Mouse (Mus musculus) heart, embryonic 15.5 days (tissue): ENCODE results near the gene 9830107B12Rik. TPM values are rescaled to one million over a fixed set of nuclear protein-coding genes. Genes with fewer than 3 reads are reported as not detected.
"Not testable (repeated sequence)": the region's sequence is repeated elsewhere in the genome, so short reads cannot be mapped to it uniquely, and the experiment has no call there.

Experiments
- ATAC-seq: fragments of 200-750 bp; cut with Nextera tagmentation; replicated peaks from 2 replicates; pipeline ENCODE4 v1.8.0; 2017; ENCODE audit warnings: low read depth, moderate TSS enrichment; ENCODE audit not compliant: insufficient number of reproducible peaks, insufficient read depth, low FRiP score
- H3K27ac ChIP-seq: fragments of 300-500 bp; sonication (generic); 2 replicates; pipeline ENCODE4 v1.5.1; 2015; ENCODE audit warnings: mild to moderate bottlenecking, inconsistent platforms
- H3K27me3 ChIP-seq: fragments of 300-500 bp; sonication (generic); 2 replicates; pipeline ENCODE4 v1.6.1; 2015; ENCODE audit warnings: inconsistent platforms
- H3K36me3 ChIP-seq: fragments of 300-500 bp; sonication (generic); 2 replicates; pipeline ENCODE4 v1.6.1; 2015; ENCODE audit warnings: mild to moderate bottlenecking, inconsistent platforms
- H3K4me1 ChIP-seq: fragments of 300-500 bp; sonication (generic); replicated peaks from 2 replicates; pipeline ENCODE4 v1.6.1; 2015; ENCODE audit warnings: inconsistent platforms
- H3K4me2 ChIP-seq: fragments of 300-500 bp; sonication (generic); 2 replicates; pipeline ENCODE4 v1.6.1; 2015; ENCODE audit warnings: inconsistent platforms, mild to moderate bottlenecking, moderate library complexity
- H3K4me3 ChIP-seq: fragments of 300-500 bp; sonication (generic); 2 replicates; pipeline ENCODE4 v1.5.1; 2015; ENCODE audit warnings: mild to moderate bottlenecking, inconsistent platforms
- H3K9ac ChIP-seq: fragments of 300-500 bp; sonication (generic); 2 replicates; pipeline ENCODE4 v1.6.1; 2015; ENCODE audit warnings: mild to moderate bottlenecking, inconsistent platforms
- H3K9me3 ChIP-seq: fragments of 300-500 bp; sonication (generic); replicated peaks from 2 replicates; pipeline ENCODE4 v1.6.1; 2016; ENCODE audit warnings: inconsistent platforms
- WGBS: fragments of 180-500 bp; shearing (Covaris S2); methylation state at CpG from one replicate; pipeline ENCODE4 v1.1.7; 2015; ENCODE audit warnings: mixed read lengths; 5-methylcytosine and 5-hydroxymethylcytosine counted together
- polyA plus RNA-seq: library from polyadenylated mRNA; unstranded; fragments of >200 nt; fragmentation: Nextera tagmentation; extraction: Ambion mirVana; gene quantifications from 2 replicates; pipeline ENCODE4 v1.2.1, GENCODE M21; 2015

The 9830107B12Rik gene
- not detected in 2 replicates for polyA plus RNA-seq

GRCm38 (mm10) chr17:48146120-48146519 is at the start of gene 9830107B12Rik:
9830107B12Rik (minus strand) TSS chr17:48146268.
- Histone ChIP-seq H3K9me3 (no peaks in the 10 kb centered on the region), H3K4me2 (no peak within 1 kb of the TSS), H3K27me3 (no peaks in the 10 kb centered on the region), H3K9ac (no peak within 1 kb of the TSS), H3K27ac (no peak within 1 kb of the TSS), H3K4me3 (no peak within 1 kb of the TSS), H3K4me1 (no peaks in the 10 kb centered on the region), H3K36me3 (no peaks in the 10 kb centered on the region)
- no peak for ATAC-seq
- 61% methylated on average over 3 of the region's 3 CpGs for WGBS

GRCm38 (mm10) chr17:48192366-48192765 is 46.3 kb upstream of the 9830107B12Rik start:
- no peaks in the 10 kb centered on the region for H3K4me1 ChIP-seq
- no peak overlapping the region for H3K4me2 ChIP-seq
- no peaks in the 10 kb centered on the region for H3K36me3 ChIP-seq
- no peak for ATAC-seq
- no peaks in the 10 kb centered on the region for H3K27me3 ChIP-seq
- no peak overlapping the region for H3K9ac ChIP-seq
- no peak overlapping the region for H3K4me3 ChIP-seq
- no peak overlapping the region for H3K27ac ChIP-seq
- 48% methylated on average over 2 of the region's 2 CpGs for WGBS
- H3K9me3 ChIP-seq, result no peaks in the 10 kb centered on the region

- Histone ChIP-seq H3K9me3 (no peaks in the 10 kb centered on the region), H3K9ac (no peak overlapping the region), H3K4me1 (no peaks in the 10 kb centered on the region), H3K27ac (no peak overlapping the region), H3K4me2 (no peak overlapping the region), H3K27me3 (no peaks in the 10 kb centered on the region), H3K4me3 (no peak overlapping the region), H3K36me3 (no peaks in the 10 kb centered on the region)
- ATAC-seq, result no peak
- WGBS, result 71% methylated on average over 5 of the region's 5 CpGs
Measured at GRCm38 (mm10) chr17:48185252-48185651, 39.2 kb upstream of the 9830107B12Rik start.

- not testable (repeated sequence) for H3K4me3 ChIP-seq, H3K4me2 ChIP-seq, ATAC-seq, H3K36me3 ChIP-seq, H3K27me3 ChIP-seq, H3K27ac ChIP-seq, H3K4me1 ChIP-seq, H3K9ac ChIP-seq, H3K9me3 ChIP-seq
- WGBS, result 47% methylated on average over 2 of the region's 2 CpGs
Measured at GRCm38 (mm10) chr17:48167103-48167502, 21.0 kb upstream of the 9830107B12Rik start, which contains the start of gene A530064D06Rik. A530064D06Rik (minus strand) TSS chr17:48167275.

- Histone ChIP-seq H3K9ac (no peak overlapping the region), H3K9me3 (no peaks in the 10 kb centered on the region), H3K36me3 (no peaks in the 10 kb centered on the region), H3K4me2 (no peak overlapping the region), H3K27ac (no peak overlapping the region), H3K4me3 (no peak overlapping the region), H3K4me1 (no peaks in the 10 kb centered on the region), H3K27me3 (no peaks in the 10 kb centered on the region)
- 28% methylated on average over 1 of the region's 1 CpGs for WGBS
- ATAC-seq, result no peak
Measured at GRCm38 (mm10) chr17:48157382-48158076, 11.5 kb upstream of the 9830107B12Rik start.

- no peak overlapping the region for H3K27ac ChIP-seq
- no peak overlapping the region for H3K9ac ChIP-seq
- H3K4me2 ChIP-seq, result no peak overlapping the region
- no peaks in the 10 kb centered on the region for H3K4me1 ChIP-seq
- WGBS, result 73% methylated on average over 2 of the region's 2 CpGs
- no peak overlapping the region for H3K4me3 ChIP-seq
- no peaks in the 10 kb centered on the region for H3K36me3 ChIP-seq
- ATAC-seq, result no peak
- no peaks in the 10 kb centered on the region for H3K9me3 ChIP-seq
- no peaks in the 10 kb centered on the region for H3K27me3 ChIP-seq
Measured at GRCm38 (mm10) chr17:48132810-48133209, 13.3 kb downstream of the 9830107B12Rik start.

- ATAC-seq, result no peak
- Histone ChIP-seq H3K4me3 (no peak overlapping the region), H3K36me3 (no peaks in the 10 kb centered on the region), H3K27ac (no peak overlapping the region), H3K9me3 (no peaks in the 10 kb centered on the region), H3K4me2 (no peak overlapping the region), H3K27me3 (no peaks in the 10 kb centered on the region), H3K4me1 (no peaks in the 10 kb centered on the region), H3K9ac (no peak overlapping the region)
- 79% methylated on average over 20 of the region's 20 CpGs for WGBS
Measured at GRCm38 (mm10) chr17:48120456-48120855, 25.6 kb downstream of the 9830107B12Rik start.

GRCm38 (mm10) chr17:48119656-48120055 is 26.4 kb downstream of the 9830107B12Rik start:
- Histone ChIP-seq H3K9ac (no peak overlapping the region), H3K4me1 (no peaks in the 10 kb centered on the region), H3K4me3 (no peak overlapping the region), H3K36me3 (no peaks in the 10 kb centered on the region), H3K27ac (no peak overlapping the region), H3K27me3 (no peaks in the 10 kb centered on the region), H3K4me2 (no peak overlapping the region), H3K9me3 (no peaks in the 10 kb centered on the region)
- no peak for ATAC-seq
- WGBS, result 24% methylated on average over 3 of the region's 3 CpGs

GRCm38 (mm10) chr17:48118570-48118969 is 27.5 kb downstream of the 9830107B12Rik start:
- H3K27me3 ChIP-seq, result no peaks in the 10 kb centered on the region
- no peak overlapping the region for H3K9ac ChIP-seq
- no peaks in the 10 kb centered on the region for H3K36me3 ChIP-seq
- H3K4me3 ChIP-seq, result no peak overlapping the region
- no peak for ATAC-seq
- no peaks in the 10 kb centered on the region for H3K4me1 ChIP-seq
- H3K27ac ChIP-seq, result no peak overlapping the region
- 69% methylated on average over 1 of the region's 1 CpGs for WGBS
- no peaks in the 10 kb centered on the region for H3K9me3 ChIP-seq
- H3K4me2 ChIP-seq, result no peak overlapping the region

- 47% methylated on average over 8 of the region's 8 CpGs for WGBS
- no peak overlapping the region for H3K27ac ChIP-seq
- no peak overlapping the region for H3K4me3 ChIP-seq
- H3K36me3 ChIP-seq, result no peaks in the 10 kb centered on the region
- ATAC-seq, result no peak
- H3K4me1 ChIP-seq, result no peaks in the 10 kb centered on the region
- H3K27me3 ChIP-seq, result no peaks in the 10 kb centered on the region
- H3K9ac ChIP-seq, result no peak overlapping the region
- H3K4me2 ChIP-seq, result no peak overlapping the region
- H3K9me3 ChIP-seq, result no peaks in the 10 kb centered on the region
Measured at GRCm38 (mm10) chr17:48110547-48111287, 35.4 kb downstream of the 9830107B12Rik start.

GRCm38 (mm10) chr17:48108520-48108919 is 37.5 kb downstream of the 9830107B12Rik start:
- Histone ChIP-seq H3K9ac (no peak overlapping the region), H3K27ac (no peak overlapping the region), H3K27me3 (no peaks in the 10 kb centered on the region), H3K9me3 (no peaks in the 10 kb centered on the region), H3K4me3 (no peak overlapping the region), H3K4me2 (no peak overlapping the region), H3K4me1 (no peaks in the 10 kb centered on the region), H3K36me3 (no peaks in the 10 kb centered on the region)
- no peak for ATAC-seq
- 70% methylated on average over 3 of the region's 3 CpGs for WGBS
